Mouse (Mus musculus): ENCODE results near the gene Trib2. TPM values are rescaled to one million over a fixed set of nuclear protein-coding genes. Genes with fewer than 3 reads are reported as not detected.

Gene Trib2
- total and polyA plus RNA-seq, 3 experiments: 15.4 to 32.7 (median 20.4) TPM

GRCm38 (mm10) chr12:15813133-15813818 lies 3.4 kb downstream of the Trib2 start:
- Histone ChIP-seq H3K27ac (peak overlapping the region; percentile 96), H3K79me2 (replicated peaks; ENCODE audit: control insufficient read depth, insufficient read depth, low read length) (peaks cover 3% of the 10 kb centered on the region), H3K4me1 (ENCODE audit: control insufficient read depth, insufficient read depth, low read length) (peaks cover 16% of the 10 kb centered on the region), H3K4me3 (peak overlapping the region; percentile 84), H3K27me3 (ENCODE audit: control insufficient read depth, insufficient read depth, low read length) (no peaks in the 10 kb centered on the region), H3K9ac (ENCODE audit: low read depth, low read length) (peak overlapping the region; percentile 76), H3K36me3 (ENCODE audit: control insufficient read depth, insufficient read depth, low read length) (peaks cover 24% of the 10 kb centered on the region)
- no peak for TF ChIP-seq CTCF (IDR thresholded peaks at IDR 0.05)
- TF ChIP-seq POLR2A (IDR thresholded peaks at IDR 0.05; ENCODE audit: insufficient read depth, low read depth, low read length): 0 out of 2 replicates have a peak, but pooled peaks have one; percentile 17
- DNase-seq: peak in 1 of 2 experiments; percentile 45
- intact Hi-C loops (cut with DNase I): loop anchor here (2.0 kb wide), 2 partner anchors 36 to 276 kb away; no protein-coding TSS in a partner anchor
- WGBS: 5% methylated on average over 12 of the region's 12 CpGs

DNA sequence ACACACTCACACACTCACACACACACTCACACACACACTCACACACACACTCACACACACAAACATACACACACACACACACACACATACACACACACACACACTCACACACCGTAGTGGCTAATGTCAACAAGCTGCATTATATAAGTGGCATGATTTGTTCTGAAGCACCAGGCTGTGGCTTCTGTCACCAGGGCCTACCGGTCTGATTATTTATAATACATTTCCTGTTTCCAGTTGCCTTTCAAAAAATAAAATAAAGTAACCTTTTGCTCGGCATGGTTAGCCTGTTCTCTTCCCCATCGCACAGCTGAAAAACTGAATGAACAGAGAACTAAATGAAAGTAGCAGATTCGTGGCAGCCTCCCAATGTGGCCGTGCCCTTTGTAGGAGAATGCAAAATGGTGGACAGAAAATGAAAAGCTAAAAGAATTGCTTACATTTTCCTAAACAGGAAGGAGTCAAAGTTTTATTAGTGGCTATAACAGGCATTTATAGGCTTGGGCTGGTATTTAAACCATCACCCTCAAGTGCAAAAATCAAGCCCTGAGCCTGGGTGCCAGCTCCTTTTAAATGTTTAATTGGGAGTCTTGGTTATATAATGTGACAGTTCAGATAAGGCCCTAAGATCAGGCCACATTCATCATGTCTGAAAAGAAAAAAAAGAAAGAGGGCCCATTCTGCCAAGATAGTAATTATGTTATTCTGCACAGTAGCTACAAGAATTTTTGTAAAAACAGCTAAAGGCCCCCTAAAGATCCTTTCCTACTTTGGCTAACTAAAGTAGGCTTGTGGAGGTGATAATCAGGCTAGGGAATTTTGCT lies 4.4 kb downstream of the Trib2 start:
- intact Hi-C loops (cut with DNase I): loop anchor here (2.0 kb wide), 2 partner anchors 36 to 276 kb away; no protein-coding TSS in a partner anchor
- Histone ChIP-seq H3K9ac (ENCODE audit: low read depth, low read length) (peak overlapping the region; percentile 58), H3K27ac (peak overlapping the region; percentile 96), H3K4me3 (peak overlapping the region; percentile 84), H3K36me3 (ENCODE audit: control insufficient read depth, insufficient read depth, low read length) (peaks cover 32% of the 10 kb centered on the region), H3K27me3 (ENCODE audit: control insufficient read depth, insufficient read depth, low read length) (no peaks in the 10 kb centered on the region), H3K79me2 (replicated peaks; ENCODE audit: control insufficient read depth, insufficient read depth, low read length) (peaks cover 3% of the 10 kb centered on the region), H3K4me1 (ENCODE audit: control insufficient read depth, insufficient read depth, low read length) (peaks cover 20% of the 10 kb centered on the region)
- WGBS: 7% methylated on average over 6 of the region's 6 CpGs
- TF ChIP-seq POLR2A (IDR thresholded peaks at IDR 0.05; ENCODE audit: insufficient read depth, low read depth, low read length) (no peak), EP300 (IDR thresholded peaks at IDR 0.05; ENCODE audit: insufficient read depth, low read depth, low read length) (no peak), CTCF (IDR thresholded peaks at IDR 0.05) (no peak)
- no peak for DNase-seq

GRCm38 (mm10) chr12:15811682-15812081 lies 5.0 kb downstream of the Trib2 start:
- DNase-seq: peak in 1 of 2 experiments; percentile 39
- Histone ChIP-seq H3K4me1 (ENCODE audit: control insufficient read depth, insufficient read depth, low read length) (peaks cover 22% of the 10 kb centered on the region), H3K4me3 (peak overlapping the region; percentile 35; the same call in 1 of the 2 replicates), H3K27ac (peak overlapping the region; percentile 75), H3K36me3 (ENCODE audit: control insufficient read depth, insufficient read depth, low read length) (peaks cover 39% of the 10 kb centered on the region), H3K27me3 (ENCODE audit: control insufficient read depth, insufficient read depth, low read length) (no peaks in the 10 kb centered on the region), H3K9ac (ENCODE audit: low read depth, low read length) (peak overlapping the region; percentile 58), H3K79me2 (replicated peaks; ENCODE audit: control insufficient read depth, insufficient read depth, low read length) (peaks cover 5% of the 10 kb centered on the region)
- no peak for TF ChIP-seq POLR2A (IDR thresholded peaks at IDR 0.05; ENCODE audit: insufficient read depth, low read depth, low read length)
- no peak for TF ChIP-seq EP300 (IDR thresholded peaks at IDR 0.05; ENCODE audit: insufficient read depth, low read depth, low read length)
- TF ChIP-seq CTCF (IDR thresholded peaks at IDR 0.05): no peak
- intact Hi-C loops (cut with DNase I): loop anchor here (2.0 kb wide), 2 partner anchors 35 to 275 kb away; no protein-coding TSS in a partner anchor
- WGBS: 12% methylated on average over 4 of the region's 4 CpGs

DNA sequence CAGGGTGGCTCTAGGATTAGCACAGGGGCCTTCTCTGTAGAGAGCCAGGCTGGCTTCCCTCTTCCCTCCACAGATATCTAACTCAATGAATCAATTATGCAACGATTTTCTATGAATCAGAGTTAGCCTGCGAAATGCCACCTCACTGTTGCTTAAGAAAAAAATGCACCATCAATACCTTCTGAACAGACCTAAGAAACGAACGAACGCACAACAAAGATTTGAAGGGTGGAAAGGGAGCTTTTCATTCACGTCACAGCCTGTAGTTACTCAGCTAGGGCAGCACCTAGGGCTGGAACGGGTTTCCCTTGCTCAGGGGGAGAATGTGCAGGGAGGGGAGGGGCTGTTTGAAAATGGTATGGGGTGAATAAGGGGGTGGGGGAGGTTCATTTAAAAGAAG lies 5.8 kb downstream of the Trib2 start:
- peaks cover 46% of the 10 kb centered on the region for H3K36me3 ChIP-seq (ENCODE audit: control insufficient read depth, insufficient read depth, low read length)
- H3K27ac ChIP-seq: peak overlapping the region; percentile 75
- no peaks in the 10 kb centered on the region for H3K27me3 ChIP-seq (ENCODE audit: control insufficient read depth, insufficient read depth, low read length)
- H3K4me1 ChIP-seq (ENCODE audit: control insufficient read depth, insufficient read depth, low read length): peaks cover 25% of the 10 kb centered on the region
- DNase-seq: no peak
- TF ChIP-seq CTCF (IDR thresholded peaks at IDR 0.05): no peak
- no peak for TF ChIP-seq POLR2A (IDR thresholded peaks at IDR 0.05; ENCODE audit: insufficient read depth, low read depth, low read length)
- no peak for TF ChIP-seq EP300 (IDR thresholded peaks at IDR 0.05; ENCODE audit: insufficient read depth, low read depth, low read length)
- intact Hi-C loops (cut with DNase I): no loop called here
- 33% methylated on average over 7 of the region's 7 CpGs for WGBS
- peaks cover 5% of the 10 kb centered on the region for H3K79me2 ChIP-seq (replicated peaks; ENCODE audit: control insufficient read depth, insufficient read depth, low read length)
- H3K9ac ChIP-seq (ENCODE audit: low read depth, low read length): peak overlapping the region; percentile 43
- peak overlapping the region; percentile 35; the same call in 1 of the 2 replicates for H3K4me3 ChIP-seq

- WGBS: 38% methylated on average over 7 of the region's 7 CpGs
- Histone ChIP-seq H3K9ac (ENCODE audit: low read depth, low read length) (peak overlapping the region; percentile 29; the same call in 1 of the 2 replicates), H3K4me3 (no peak overlapping the region), H3K79me2 (replicated peaks; ENCODE audit: control insufficient read depth, insufficient read depth, low read length) (peaks cover 5% of the 10 kb centered on the region), H3K36me3 (ENCODE audit: control insufficient read depth, insufficient read depth, low read length) (peaks cover 58% of the 10 kb centered on the region), H3K27me3 (ENCODE audit: control insufficient read depth, insufficient read depth, low read length) (no peaks in the 10 kb centered on the region), H3K27ac (peak overlapping the region; percentile 28), H3K4me1 (ENCODE audit: control insufficient read depth, insufficient read depth, low read length) (peaks cover 33% of the 10 kb centered on the region)
- TF ChIP-seq CTCF (IDR thresholded peaks at IDR 0.05): no peak
- no peak for TF ChIP-seq POLR2A (IDR thresholded peaks at IDR 0.05; ENCODE audit: insufficient read depth, low read depth, low read length)
- TF ChIP-seq EP300 (IDR thresholded peaks at IDR 0.05; ENCODE audit: insufficient read depth, low read depth, low read length): no peak
- DNase-seq: peak in 1 of 2 experiments; percentile 52
- intact Hi-C loops (cut with DNase I): no loop called here
Observed at GRCm38 (mm10) chr12:15809657-15810056, 7.1 kb downstream of the Trib2 start.

Measured in heart, adult 2 months (tissue).